Mouse (Mus musculus) bone marrow, adult 2 months (tissue): ENCODE measurements at regions not wholly inside any gene's neighbourhood (a gene's known extent, or its start where the extent isn't known, plus 50 kb on each side); places are given as distances from the start of the nearest gene placed in this dataset.

Source experiments
- CTCF ChIP-seq: fragments of 200-500 bp; IDR thresholded peaks from 2 replicates; pipeline ENCODE4 v1.5.1; 2011; ENCODE audit warnings: low read length, control low read depth; ENCODE audit not compliant: control insufficient read depth, insufficient read depth
- POLR2A ChIP-seq: fragments of 200-500 bp; IDR thresholded peaks from 2 replicates; pipeline ENCODE4 v1.6.1; 2011; ENCODE audit warnings: low read depth, mild to moderate bottlenecking, control low read depth, low read length, borderline replicate concordance; ENCODE audit not compliant: control insufficient read depth

DNA sequence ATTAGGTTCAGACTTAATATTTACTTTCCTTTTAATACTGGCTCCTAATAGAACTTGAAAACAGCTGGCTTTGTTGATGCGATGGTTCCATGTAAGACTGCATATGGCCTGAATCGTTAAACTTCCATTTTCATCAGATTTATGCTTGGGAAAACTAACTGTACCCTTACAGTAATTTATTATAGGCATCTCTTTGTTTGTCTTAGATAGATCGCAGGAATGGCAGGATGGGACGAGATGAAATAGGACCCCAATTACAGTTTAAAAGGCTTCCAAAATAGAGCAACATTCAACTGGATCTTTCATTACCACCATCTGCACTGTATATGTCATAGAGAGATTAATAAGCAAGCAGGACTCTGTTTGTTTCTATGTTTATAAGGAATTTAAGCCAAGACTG, 335.3 kb downstream of the Fat4 start:
- TF ChIP-seq POLR2A (no peak), CTCF (no peak)
